Mouse (Mus musculus): ENCODE measurements around the gene Hspa4l. TPM values are rescaled to one million over a fixed set of nuclear protein-coding genes. Genes with fewer than 3 reads are reported as not detected.

The Hspa4l gene
- 21.3 and 23.0 TPM in 2 replicates for total RNA-seq (2017)

- no peak for ATAC-seq (ENCODE audit: extremely low read depth, insufficient number of reproducible peaks, low FRiP score, poor library complexity, severe bottlenecking)
These were observed at the start of gene Hspa4l for GRCm38 (mm10) chr3:40744024-40744835. TSS of gene Hspa4l (plus strand) at chr3:40744495.

- ATAC-seq (ENCODE audit: extremely low read depth, insufficient number of reproducible peaks, low FRiP score, poor library complexity, severe bottlenecking): no peak
These were observed 49.1 kb upstream of the Hspa4l start for GRCm38 (mm10) chr3:40695162-40695561.

- no peak for ATAC-seq (ENCODE audit: extremely low read depth, insufficient number of reproducible peaks, low FRiP score, poor library complexity, severe bottlenecking)
These were observed 45.5 kb upstream of the Hspa4l start for GRCm38 (mm10) chr3:40698834-40699233.

- 0 out of 2 replicates have a peak, but pooled peaks have one; percentile 26 for ATAC-seq (ENCODE audit: extremely low read depth, insufficient number of reproducible peaks, low FRiP score, poor library complexity, severe bottlenecking)
These were observed 39.4 kb upstream of the Hspa4l start for GRCm38 (mm10) chr3:40704816-40705430.

GRCm38 (mm10) chr3:40708655-40709054 lies 35.6 kb upstream of the Hspa4l start, which contains the start of gene Slc25a31:
TSS of gene Slc25a31 (plus strand) at chr3:40708855.
- ATAC-seq (ENCODE audit: extremely low read depth, insufficient number of reproducible peaks, low FRiP score, poor library complexity, severe bottlenecking): no peak

GRCm38 (mm10) chr3:40716056-40716455 lies 28.2 kb upstream of the Hspa4l start:
- ATAC-seq (ENCODE audit: extremely low read depth, insufficient number of reproducible peaks, low FRiP score, poor library complexity, severe bottlenecking): no peak

GRCm38 (mm10) chr3:40719022-40719421 lies 25.3 kb upstream of the Hspa4l start:
- ATAC-seq (ENCODE audit: extremely low read depth, insufficient number of reproducible peaks, low FRiP score, poor library complexity, severe bottlenecking): no peak

GRCm38 (mm10) chr3:40738381-40738912 lies 5.8 kb upstream of the Hspa4l start:
- ATAC-seq (ENCODE audit: extremely low read depth, insufficient number of reproducible peaks, low FRiP score, poor library complexity, severe bottlenecking): no peak

GRCm38 (mm10) chr3:40744836-40745660 lies 753 bp downstream of the Hspa4l start:
- peak; percentile 84 for ATAC-seq (ENCODE audit: extremely low read depth, insufficient number of reproducible peaks, low FRiP score, poor library complexity, severe bottlenecking)

- peak; percentile 24; the same call in 1 of the 2 replicates for ATAC-seq (ENCODE audit: extremely low read depth, insufficient number of reproducible peaks, low FRiP score, poor library complexity, severe bottlenecking)
These were observed 1.6 kb downstream of the Hspa4l start for GRCm38 (mm10) chr3:40745661-40746547.

GRCm38 (mm10) chr3:40760746-40761145 lies 16.5 kb downstream of the Hspa4l start:
- no peak for ATAC-seq (ENCODE audit: extremely low read depth, insufficient number of reproducible peaks, low FRiP score, poor library complexity, severe bottlenecking)

- no peak for ATAC-seq (ENCODE audit: extremely low read depth, insufficient number of reproducible peaks, low FRiP score, poor library complexity, severe bottlenecking)
These were observed 17.0 kb downstream of the Hspa4l start for GRCm38 (mm10) chr3:40761312-40761711.

- ATAC-seq (ENCODE audit: extremely low read depth, insufficient number of reproducible peaks, low FRiP score, poor library complexity, severe bottlenecking): no peak
These were observed 49.5 kb downstream of the Hspa4l start for GRCm38 (mm10) chr3:40793783-40794182.

GRCm38 (mm10) chr3:40798054-40798453 lies 53.8 kb downstream of the Hspa4l start:
- no peak for ATAC-seq (ENCODE audit: extremely low read depth, insufficient number of reproducible peaks, low FRiP score, poor library complexity, severe bottlenecking)

GRCm38 (mm10) chr3:40798500-40798899 lies 54.2 kb downstream of the Hspa4l start:
- ATAC-seq (ENCODE audit: extremely low read depth, insufficient number of reproducible peaks, low FRiP score, poor library complexity, severe bottlenecking): peak; percentile 78

GRCm38 (mm10) chr3:40799530-40800372 lies 55.5 kb downstream of the Hspa4l start, which contains the start of gene Plk4:
TSS of gene Plk4 (plus strand) at chr3:40800019.
- peak; percentile 91 for ATAC-seq (ENCODE audit: extremely low read depth, insufficient number of reproducible peaks, low FRiP score, poor library complexity, severe bottlenecking)

GRCm38 (mm10) chr3:40800373-40800823 lies 56.1 kb downstream of the Hspa4l start:
- ATAC-seq (ENCODE audit: extremely low read depth, insufficient number of reproducible peaks, low FRiP score, poor library complexity, severe bottlenecking): peak; percentile 10; the same call in 1 of the 2 replicates

Measured in neutrophil, adult 5-6 weeks (primary cell).